Mouse (Mus musculus) mouse trophoblast stem cell (cell line): Measurements from ENCODE around the gene Adrm1.
"Not testable (repeated sequence)": the region's sequence is repeated elsewhere in the genome, so short reads cannot be mapped to it uniquely, and the experiment has no call there.

Experiments used
- in situ Hi-C, 2 experiments: fragments of 300-500 bp; cut with MseI, MboI; formaldehyde crosslinking; loops; 2 replicates in 1 of 2; 3 replicates in 1 of 2; pipeline ENCODE4 v1.15.1; 2025

The Adrm1 gene

DNA sequence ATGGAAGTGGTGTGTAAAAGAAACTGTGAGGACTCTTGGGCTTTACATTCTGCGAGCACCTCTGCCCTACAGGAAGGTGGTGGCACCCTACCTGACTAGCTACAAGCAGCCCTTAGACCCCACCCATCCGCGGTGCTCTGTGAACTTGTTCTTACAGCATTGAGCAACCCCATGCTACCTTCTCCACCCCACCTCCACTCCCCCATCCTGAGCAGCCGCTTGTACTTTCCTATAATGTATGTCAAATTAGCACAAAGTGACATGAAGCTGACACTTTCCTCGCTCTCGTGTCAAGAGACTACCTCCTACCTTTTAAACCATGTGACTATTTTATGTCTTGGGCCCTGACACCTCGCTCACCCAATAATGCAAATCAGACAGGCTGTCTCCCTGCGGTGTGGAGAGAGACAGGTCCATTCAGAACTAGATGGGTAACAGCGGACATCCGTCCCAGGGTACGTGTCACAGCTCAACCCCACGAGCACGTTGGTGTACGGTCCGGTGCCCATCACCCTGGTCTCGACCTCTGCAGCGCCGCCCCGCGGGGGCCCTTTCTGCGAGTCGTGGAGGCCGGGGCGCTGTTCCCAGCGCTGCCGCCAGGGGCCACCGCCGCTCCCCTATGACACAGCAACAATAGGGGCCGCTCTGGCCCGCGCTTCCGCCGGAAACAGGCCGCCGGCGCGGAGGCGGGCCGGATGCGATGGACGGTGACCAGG, at the start of gene Adrm1:
Gene Adrm1, plus strand, starts transcription at position 680 of the 716 bp plus-strand sequence.
- in situ Hi-C loops, result no loop called here

- in situ Hi-C loops, result no loop called here
These were observed 47.1 kb upstream of the Adrm1 start for GRCm38 (mm10) chr2:180124192-180124591.

GRCm38 (mm10) chr2:180126195-180126594, 45.1 kb upstream of the Adrm1 start:
- in situ Hi-C loops, result loop anchor here in 1 of 2 experiments (25.0 kb wide), 1 partner anchor 311 kb away; no protein-coding TSS in a partner anchor

DNA sequence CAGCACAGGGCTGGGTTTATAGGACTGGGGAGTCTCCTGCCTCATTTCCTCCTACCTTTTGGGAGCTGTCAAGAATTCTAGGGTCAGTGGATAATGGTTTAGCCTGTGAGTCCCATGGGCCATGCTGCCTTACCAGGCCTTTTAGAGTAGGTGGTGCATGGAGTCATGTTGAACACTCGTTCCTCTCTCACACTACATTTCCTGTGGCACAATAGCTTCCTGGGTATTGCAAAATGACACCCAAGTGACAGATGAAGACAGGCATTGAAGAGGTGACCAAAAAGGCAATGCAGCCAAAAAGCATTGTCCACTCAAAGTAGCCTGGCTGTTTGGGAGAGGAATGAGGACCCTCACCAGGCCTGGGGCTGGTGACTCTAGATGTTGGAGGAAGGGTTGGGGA, 43.6 kb upstream of the Adrm1 start:
- in situ Hi-C loops, result loop anchor here in 1 of 2 experiments (25.0 kb wide), 1 partner anchor 310 kb away; no protein-coding TSS in a partner anchor

- in situ Hi-C loops, result loop anchor here in 1 of 2 experiments (25.0 kb wide), 1 partner anchor 304 kb away; no protein-coding TSS in a partner anchor
These were observed 38.1 kb upstream of the Adrm1 start for GRCm38 (mm10) chr2:180133231-180133630.

DNA sequence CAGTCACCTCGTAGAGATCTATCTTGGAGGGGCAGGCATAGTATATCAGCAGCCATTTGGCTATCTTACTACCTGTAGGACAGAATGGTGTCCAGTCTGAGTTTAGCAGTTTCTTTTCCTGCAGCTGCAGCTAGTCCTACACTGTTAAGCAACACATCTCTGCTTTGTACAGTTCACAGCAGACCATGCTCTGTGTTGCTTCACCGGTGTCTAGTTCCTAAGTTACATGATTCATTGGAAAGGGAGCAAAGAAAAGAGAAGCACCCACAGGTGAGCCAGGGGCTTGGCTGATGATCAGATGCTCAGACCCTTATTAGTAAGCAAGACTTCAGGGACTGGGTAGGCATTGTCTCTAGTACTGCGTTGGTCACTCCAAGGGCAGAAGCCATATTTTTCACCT, 37.4 kb upstream of the Adrm1 start:
- in situ Hi-C loops, result loop anchor here in 1 of 2 experiments (25.0 kb wide), 1 partner anchor 303 kb away; no protein-coding TSS in a partner anchor

- in situ Hi-C loops, result loop anchor here in 1 of 2 experiments (25.0 kb wide), 1 partner anchor 302 kb away; no protein-coding TSS in a partner anchor
These were observed 35.9 kb upstream of the Adrm1 start for GRCm38 (mm10) chr2:180135414-180135813.

- in situ Hi-C loops, result loop anchor here in 1 of 2 experiments (25.0 kb wide), 1 partner anchor 291 kb away; no protein-coding TSS in a partner anchor
These were observed 25.2 kb upstream of the Adrm1 start for GRCm38 (mm10) chr2:180146091-180146490.

DNA sequence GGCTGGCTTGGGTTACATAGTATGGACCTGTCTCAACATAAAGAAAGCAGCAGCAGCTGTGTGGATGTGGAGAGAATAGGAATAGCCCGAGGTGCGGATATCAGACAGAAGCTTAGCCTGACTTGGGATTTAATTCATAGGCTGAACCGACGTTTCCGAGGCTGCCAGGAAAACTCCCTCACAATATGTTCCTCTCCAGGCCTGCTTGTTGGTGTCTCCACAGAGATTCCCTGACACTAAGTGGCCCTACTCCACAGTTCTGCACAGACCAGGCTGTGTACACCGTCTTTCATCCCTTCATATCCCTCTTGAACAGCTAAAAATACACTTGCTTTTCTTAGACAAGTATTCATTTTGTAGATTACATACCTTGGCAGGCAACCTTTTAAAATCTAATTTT, 23.9 kb upstream of the Adrm1 start:
- in situ Hi-C loops, result loop anchor here in 1 of 2 experiments (25.0 kb wide), 1 partner anchor 290 kb away; no protein-coding TSS in a partner anchor

GRCm38 (mm10) chr2:180148551-180148950, 22.7 kb upstream of the Adrm1 start:
- in situ Hi-C loops, result loop anchor here in 1 of 2 experiments (25.0 kb wide), 1 partner anchor 289 kb away; no protein-coding TSS in a partner anchor

DNA sequence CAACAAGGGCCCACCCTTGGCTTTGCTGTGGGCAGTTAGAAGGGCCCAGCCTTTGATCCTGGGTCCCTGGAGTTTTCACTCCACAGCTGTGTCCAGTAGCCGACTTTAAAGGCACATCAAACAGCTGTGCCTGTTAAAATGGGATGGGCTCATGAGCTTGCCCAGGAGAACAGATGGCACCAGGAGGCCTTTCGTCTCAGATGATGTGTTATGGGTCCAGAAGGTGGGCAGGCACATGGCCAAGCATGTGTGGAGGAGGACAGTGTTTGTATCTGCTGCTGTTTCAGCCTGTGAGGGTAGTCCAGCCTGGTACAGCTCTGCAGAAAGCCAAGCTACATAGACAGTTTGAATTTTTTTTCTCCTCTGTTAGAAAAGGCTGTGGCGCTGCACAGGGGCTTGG, 16.5 kb upstream of the Adrm1 start:
- in situ Hi-C loops, result no loop called here

- in situ Hi-C loops, result no loop called here
These were observed 12.7 kb upstream of the Adrm1 start for GRCm38 (mm10) chr2:180158627-180159026.

- in situ Hi-C loops, result no loop called here
These were observed 5.4 kb upstream of the Adrm1 start for GRCm38 (mm10) chr2:180165855-180166254.

DNA sequence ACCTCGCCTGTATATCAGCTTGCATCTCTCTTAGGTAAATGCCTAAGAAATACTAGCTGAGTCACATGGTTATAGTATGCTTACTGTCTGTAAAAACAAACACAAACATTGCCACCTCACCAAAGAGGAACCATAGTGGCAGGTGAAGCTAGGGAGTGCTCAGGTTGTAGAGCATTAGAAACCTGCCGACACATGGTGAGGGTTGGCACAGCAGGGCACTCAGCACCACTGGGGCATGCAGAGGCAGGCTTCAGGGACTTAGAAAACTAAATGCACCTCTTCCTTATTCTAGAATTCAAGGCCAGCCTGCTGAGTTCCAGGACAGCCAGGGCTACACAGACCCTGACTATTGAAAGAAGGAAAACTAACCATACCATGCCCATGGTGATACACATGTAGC, 4.4 kb upstream of the Adrm1 start:
- in situ Hi-C loops, result no loop called here

- in situ Hi-C loops, result no loop called here
These were observed 1.0 kb upstream of the Adrm1 start for GRCm38 (mm10) chr2:180170151-180170805.

- in situ Hi-C loops, result no loop called here
These were observed 311 bp downstream of the Adrm1 start for GRCm38 (mm10) chr2:180171522-180172070.

DNA sequence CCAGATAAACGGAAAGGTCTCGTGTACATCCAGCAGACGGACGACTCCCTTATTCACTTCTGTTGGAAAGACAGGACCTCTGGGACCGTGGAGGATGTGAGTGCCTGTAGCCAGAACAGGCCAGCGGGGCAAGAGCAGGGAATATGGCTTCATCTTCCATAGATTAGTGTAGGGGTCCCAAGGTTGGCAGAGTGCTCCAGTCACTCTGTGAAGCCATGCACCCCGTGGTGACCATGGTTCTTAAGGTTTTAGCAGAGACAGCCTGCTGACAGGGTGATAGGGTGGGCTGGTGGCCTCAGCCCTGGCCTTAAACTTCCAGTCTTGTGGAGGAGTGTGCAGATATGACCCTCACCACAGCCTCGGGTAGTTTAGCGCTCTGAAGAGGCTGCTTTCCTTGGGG, 867 bp downstream of the Adrm1 start:
- in situ Hi-C loops, result no loop called here

DNA sequence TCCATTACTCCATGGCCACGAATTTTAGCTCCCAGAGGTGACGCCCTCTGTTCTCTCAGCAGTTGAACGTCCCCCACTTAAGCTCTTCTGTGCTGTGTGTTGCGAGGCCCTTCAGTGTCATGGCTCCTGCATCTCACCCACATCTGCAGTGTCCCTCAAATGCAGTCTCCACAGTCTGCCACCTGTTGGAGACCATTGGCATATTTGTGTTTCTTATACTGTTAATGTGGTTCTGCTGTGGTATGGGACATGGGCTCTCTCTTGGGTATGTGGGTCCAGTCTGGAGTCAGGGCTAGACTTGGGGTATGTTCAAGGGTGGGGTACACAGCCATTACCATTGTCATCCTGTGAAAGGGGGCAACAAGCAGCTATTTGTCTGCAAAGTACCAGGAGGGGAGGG, 1.9 kb downstream of the Adrm1 start:
- in situ Hi-C loops, result no loop called here

DNA sequence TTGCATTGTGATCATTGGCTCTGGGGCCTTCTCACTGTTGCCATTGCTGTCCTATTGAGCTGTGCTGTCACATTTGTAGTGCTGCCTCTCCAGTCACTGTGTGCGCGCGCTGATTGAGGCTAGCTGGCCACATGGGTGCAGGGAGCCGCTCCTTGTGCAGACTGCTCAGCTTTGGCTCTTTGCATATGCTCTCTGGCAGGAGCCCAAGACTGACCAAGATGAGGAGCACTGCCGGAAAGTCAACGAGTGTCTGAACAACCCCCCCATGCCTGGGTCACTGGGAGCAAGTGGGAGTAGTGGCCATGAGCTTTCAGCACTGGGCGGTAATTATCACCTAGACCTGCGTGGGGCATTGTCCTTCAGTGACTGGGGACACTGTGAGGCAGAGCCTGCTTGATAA, 2.4 kb downstream of the Adrm1 start:
- in situ Hi-C loops, result not testable (repeated sequence)

GRCm38 (mm10) chr2:180174121-180174520, 2.8 kb downstream of the Adrm1 start:
- in situ Hi-C loops, result no loop called here

- in situ Hi-C loops, result no loop called here
These were observed 4.4 kb downstream of the Adrm1 start for GRCm38 (mm10) chr2:180175725-180176124.

GRCm38 (mm10) chr2:180181542-180181941, 10.3 kb downstream of the Adrm1 start:
- in situ Hi-C loops, result no loop called here
